Mouse (Mus musculus) heart, adult 11 months (tissue): ENCODE results near the gene Itga2.
A peak's percentile ranks its signal among the peaks of the same experiment; 100 is the strongest.

Experiments used
- DNase-seq: peaks from one replicate; pipeline ENCODE4 v3.0.0; 2022

The Itga2 gene

GRCm38 (mm10) chr13:114817751-114818360 lies 114.0 kb downstream of the Itga2 start, which contains the start of gene Mocs2:
Gene Mocs2, plus strand, starts transcription at chr13:114818236.
- DNase-seq, result peak; percentile 99

GRCm38 (mm10) chr13:114809624-114810210 lies 122.2 kb downstream of the Itga2 start:
- peak; percentile 37 for DNase-seq

- no peak for DNase-seq
Measured at GRCm38 (mm10) chr13:114802971-114803370, 128.9 kb downstream of the Itga2 start.

GRCm38 (mm10) chr13:114801857-114802256 lies 130.0 kb downstream of the Itga2 start:
- DNase-seq, result no peak

- DNase-seq, result no peak
Measured at GRCm38 (mm10) chr13:114793250-114794030, 138.5 kb downstream of the Itga2 start.

- DNase-seq, result no peak
Measured at GRCm38 (mm10) chr13:114791511-114791910, 140.4 kb downstream of the Itga2 start.
